Mouse (Mus musculus): ENCODE results near the gene 1110051M20Rik. TPM values are rescaled to one million over a fixed set of nuclear protein-coding genes. Genes with fewer than 3 reads are reported as not detected.

Gene 1110051M20Rik
- polyA plus RNA-seq, 1 experiment = 45.5 TPM

DNA sequence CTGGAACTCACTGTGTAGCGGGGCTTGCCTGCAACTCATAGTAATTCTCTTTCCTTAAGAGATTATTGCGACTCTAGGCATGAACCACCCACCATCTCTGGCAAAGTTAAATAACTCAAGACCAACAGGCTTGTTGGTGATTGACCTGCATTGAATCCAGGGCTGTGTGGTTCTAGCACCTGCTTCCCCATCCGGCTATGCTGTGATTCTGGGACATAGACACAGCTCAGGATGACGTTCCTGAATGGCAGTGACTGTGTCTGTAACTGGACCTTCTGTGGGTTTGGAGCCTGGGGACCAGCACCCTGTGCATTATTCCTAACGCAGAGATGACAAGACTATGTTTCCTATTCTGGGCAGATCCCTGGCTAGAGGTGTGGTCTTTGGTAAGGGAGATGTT is 148.6 kb downstream of the 1110051M20Rik start:
- Histone ChIP-seq H3K36me3 (ENCODE audit: control insufficient read depth, insufficient read depth) (no peaks in the 10 kb centered on the region), H3K79me2 (ENCODE audit: control insufficient read depth, insufficient read depth) (no peaks in the 10 kb centered on the region), H3K27me3 (ENCODE audit: control insufficient read depth, insufficient read depth, insufficient read length) (no peaks in the 10 kb centered on the region), H3ac (ENCODE audit: control insufficient read depth, insufficient read length) (no peak overlapping the region), H3K4me2 (ENCODE audit: low read depth) (no peak overlapping the region), H3K4me3 (no peak overlapping the region)
- peak; percentile 61 for TF ChIP-seq SRF (IDR thresholded peaks at IDR 0.05; ENCODE audit: control insufficient read depth, insufficient read length, low read depth)
- TF ChIP-seq MYOG (IDR thresholded peaks at IDR 0.05; ENCODE audit: control insufficient read depth in 1 of 3, insufficient read depth in 1 of 3, insufficient read length in 2 of 3, low read depth in 2 of 3) = peak in 1 of 3 experiments; percentile 80
- peak in 2 of 3 experiments; percentile 64 to 82 for TF ChIP-seq MYOD1 (IDR thresholded peaks at IDR 0.05; ENCODE audit: control insufficient read depth in 1 of 3, insufficient read length in 2 of 3, low read depth in 2 of 3)
- no peak for TF ChIP-seq TCF12 (IDR thresholded peaks at IDR 0.05; ENCODE audit: insufficient read depth, poor library complexity, severe bottlenecking)
- TF ChIP-seq REST (IDR thresholded peaks at IDR 0.05; ENCODE audit: insufficient read depth, insufficient read length) = no peak
- TF ChIP-seq USF1 (IDR thresholded peaks at IDR 0.05; ENCODE audit: low read depth) = no peak
- TF ChIP-seq POLR2AphosphoS2 (IDR thresholded peaks at IDR 0.05; ENCODE audit: insufficient read length, low read depth) = no peak
- TF ChIP-seq CEBPB (IDR thresholded peaks at IDR 0.05; ENCODE audit: insufficient read depth, poor library complexity, severe bottlenecking) = no peak

DNA sequence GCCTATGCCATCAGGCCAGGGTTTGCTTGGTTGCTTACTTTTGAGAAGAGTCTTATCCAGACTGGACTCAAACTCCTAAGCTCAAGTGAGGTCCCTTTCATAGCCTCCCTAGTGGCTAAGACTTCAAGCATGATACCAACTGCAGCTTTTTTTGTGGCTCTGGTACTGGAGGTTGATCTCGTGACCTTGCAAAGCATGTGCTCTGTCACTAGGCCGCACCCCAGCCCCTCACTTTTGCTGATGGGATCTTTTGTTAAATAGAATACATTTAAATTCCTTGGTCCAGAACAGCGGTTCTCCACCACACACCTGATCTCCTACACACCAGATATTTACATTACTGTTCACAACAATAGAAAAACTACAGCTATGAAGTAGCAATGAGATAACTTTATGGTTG is 150.3 kb downstream of the 1110051M20Rik start:
- H3K27me3 ChIP-seq (ENCODE audit: control insufficient read depth, insufficient read depth, insufficient read length) = no peaks in the 10 kb centered on the region

DNA sequence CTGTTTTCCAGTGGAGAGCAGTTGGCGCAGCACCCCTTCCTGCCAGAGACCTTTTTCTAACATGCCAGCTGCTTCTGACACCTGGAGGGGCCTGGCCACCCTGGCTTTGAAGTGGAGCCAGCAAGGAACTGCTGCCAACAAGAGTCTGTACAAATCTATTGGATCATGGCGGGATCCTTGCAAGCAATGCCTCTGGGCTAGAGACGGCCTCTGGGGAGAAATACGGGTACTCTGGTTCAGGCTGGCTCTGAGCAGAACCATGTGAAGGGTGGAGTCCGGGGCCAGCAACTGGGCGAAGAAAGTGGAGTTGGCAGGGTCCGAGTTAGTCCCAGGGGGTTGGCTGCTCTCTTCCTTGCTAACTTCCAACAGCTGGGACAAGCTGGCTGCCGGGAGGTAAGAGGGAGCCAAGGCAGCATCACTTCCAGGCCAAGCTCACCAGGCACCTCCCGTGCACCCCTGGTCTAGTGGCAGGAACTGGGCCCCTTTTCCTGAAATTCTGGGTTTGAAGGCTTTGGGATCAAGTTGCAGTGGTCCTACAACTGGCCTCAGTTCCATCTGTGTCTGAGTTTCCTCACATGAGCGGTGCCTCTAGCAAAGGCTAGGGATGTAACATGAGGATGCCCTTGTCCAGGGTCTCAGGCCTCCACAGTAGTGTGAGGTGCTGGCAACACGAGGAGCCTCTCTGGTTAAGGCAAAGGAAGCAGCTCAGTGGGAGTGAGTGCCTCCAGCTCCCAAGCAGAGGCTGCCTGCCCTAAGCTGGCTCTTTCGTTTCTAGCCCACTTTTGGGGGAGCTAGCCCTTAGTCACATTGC is 153.1 kb downstream of the 1110051M20Rik start:
- no peak for TF ChIP-seq REST (IDR thresholded peaks at IDR 0.05; ENCODE audit: insufficient read depth, insufficient read length)
- TF ChIP-seq MYOG (IDR thresholded peaks at IDR 0.05; ENCODE audit: control insufficient read depth in 1 of 3, insufficient read depth in 1 of 3, insufficient read length in 2 of 3, low read depth in 2 of 3) = peak in 1 of 3 experiments; percentile 49
- no peak for TF ChIP-seq MAX (IDR thresholded peaks at IDR 0.05; ENCODE audit: low read depth)
- peak in 2 of 3 experiments; percentile 33 to 56 for TF ChIP-seq MYOD1 (IDR thresholded peaks at IDR 0.05; ENCODE audit: control insufficient read depth in 1 of 3, insufficient read length in 2 of 3, low read depth in 2 of 3)
- no peaks in the 10 kb centered on the region for H3K79me2 ChIP-seq (ENCODE audit: control insufficient read depth, insufficient read depth)
- no peak overlapping the region for H3K4me2 ChIP-seq (ENCODE audit: low read depth)
- no peak overlapping the region for H3ac ChIP-seq (ENCODE audit: control insufficient read depth, insufficient read length)
- no peaks in the 10 kb centered on the region for H3K27me3 ChIP-seq (ENCODE audit: control insufficient read depth, insufficient read depth, insufficient read length)
- H3K4me3 ChIP-seq = no peak overlapping the region
- no peaks in the 10 kb centered on the region for H3K36me3 ChIP-seq (ENCODE audit: control insufficient read depth, insufficient read depth)

More for the DNA sequence above, 150.3 kb downstream of the 1110051M20Rik start:
- no peak overlapping the region for H3K4me3 ChIP-seq
- TF ChIP-seq POLR2A (IDR thresholded peaks at IDR 0.05; ENCODE audit: insufficient read length, low read depth) = no peak
- no peak for TF ChIP-seq REST (IDR thresholded peaks at IDR 0.05; ENCODE audit: insufficient read depth, insufficient read length)
- H3K4me2 ChIP-seq (ENCODE audit: low read depth) = no peak overlapping the region
- no peaks in the 10 kb centered on the region for H3K79me2 ChIP-seq (ENCODE audit: control insufficient read depth, insufficient read depth)
- H3K36me3 ChIP-seq (ENCODE audit: control insufficient read depth, insufficient read depth) = no peaks in the 10 kb centered on the region
- no peak overlapping the region for H3ac ChIP-seq (ENCODE audit: control insufficient read depth, insufficient read length)

DNA sequence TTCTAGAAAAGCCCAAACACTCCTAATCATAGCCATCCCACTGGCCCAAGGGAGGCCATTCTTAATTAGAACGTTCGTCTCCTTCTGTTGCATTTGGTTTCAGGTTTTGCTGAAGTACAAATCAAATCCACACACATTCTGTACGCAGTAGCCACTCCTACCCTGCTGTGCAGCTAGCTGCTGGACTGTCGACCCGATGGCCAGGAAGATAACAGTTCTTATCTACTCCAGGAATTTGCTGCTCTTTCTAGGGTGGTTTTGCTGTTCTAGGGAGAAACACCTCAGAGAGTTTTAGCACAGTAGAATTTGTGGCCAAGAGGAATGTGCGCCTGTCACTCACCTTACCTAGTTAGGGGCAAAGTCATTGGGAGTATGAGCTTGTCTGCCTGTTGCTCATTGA is 156.9 kb downstream of the 1110051M20Rik start:
- H3K36me3 ChIP-seq (ENCODE audit: control insufficient read depth, insufficient read depth) = no peaks in the 10 kb centered on the region
- no peak overlapping the region for H3ac ChIP-seq (ENCODE audit: control insufficient read depth, insufficient read length)
- no peaks in the 10 kb centered on the region for H3K27me3 ChIP-seq (ENCODE audit: control insufficient read depth, insufficient read depth, insufficient read length)
- H3K4me2 ChIP-seq (ENCODE audit: low read depth) = no peak overlapping the region
- no peaks in the 10 kb centered on the region for H3K79me2 ChIP-seq (ENCODE audit: control insufficient read depth, insufficient read depth)
- no peak overlapping the region for H3K4me3 ChIP-seq
- TF ChIP-seq MYOD1 (IDR thresholded peaks at IDR 0.05; ENCODE audit: control insufficient read depth in 1 of 3, insufficient read length in 2 of 3, low read depth in 2 of 3) = no peak
- no peak for TF ChIP-seq REST (IDR thresholded peaks at IDR 0.05; ENCODE audit: insufficient read depth, insufficient read length)
- no peak for TF ChIP-seq POLR2A (IDR thresholded peaks at IDR 0.05; ENCODE audit: insufficient read length, low read depth)
- TF ChIP-seq MYOG (IDR thresholded peaks at IDR 0.05; ENCODE audit: control insufficient read depth in 1 of 3, insufficient read depth in 1 of 3, insufficient read length in 2 of 3, low read depth in 2 of 3) = no peak
- no peak for TF ChIP-seq TCF3 (IDR thresholded peaks at IDR 0.05; ENCODE audit: insufficient read length, low read depth)
- TF ChIP-seq CEBPB (IDR thresholded peaks at IDR 0.05; ENCODE audit: insufficient read depth, poor library complexity, severe bottlenecking) = no peak
- TF ChIP-seq USF1 (IDR thresholded peaks at IDR 0.05; ENCODE audit: low read depth) = no peak
- no peak for TF ChIP-seq POLR2AphosphoS2 (IDR thresholded peaks at IDR 0.05; ENCODE audit: insufficient read length, low read depth)
- no peak for TF ChIP-seq E2F4 (IDR thresholded peaks at IDR 0.05; ENCODE audit: insufficient read depth)
- no peak for TF ChIP-seq TCF12 (IDR thresholded peaks at IDR 0.05; ENCODE audit: insufficient read depth, poor library complexity, severe bottlenecking)
- TF ChIP-seq MAX (IDR thresholded peaks at IDR 0.05; ENCODE audit: low read depth) = no peak
- no peak for TF ChIP-seq SRF (IDR thresholded peaks at IDR 0.05; ENCODE audit: control insufficient read depth, insufficient read length, low read depth)

DNA sequence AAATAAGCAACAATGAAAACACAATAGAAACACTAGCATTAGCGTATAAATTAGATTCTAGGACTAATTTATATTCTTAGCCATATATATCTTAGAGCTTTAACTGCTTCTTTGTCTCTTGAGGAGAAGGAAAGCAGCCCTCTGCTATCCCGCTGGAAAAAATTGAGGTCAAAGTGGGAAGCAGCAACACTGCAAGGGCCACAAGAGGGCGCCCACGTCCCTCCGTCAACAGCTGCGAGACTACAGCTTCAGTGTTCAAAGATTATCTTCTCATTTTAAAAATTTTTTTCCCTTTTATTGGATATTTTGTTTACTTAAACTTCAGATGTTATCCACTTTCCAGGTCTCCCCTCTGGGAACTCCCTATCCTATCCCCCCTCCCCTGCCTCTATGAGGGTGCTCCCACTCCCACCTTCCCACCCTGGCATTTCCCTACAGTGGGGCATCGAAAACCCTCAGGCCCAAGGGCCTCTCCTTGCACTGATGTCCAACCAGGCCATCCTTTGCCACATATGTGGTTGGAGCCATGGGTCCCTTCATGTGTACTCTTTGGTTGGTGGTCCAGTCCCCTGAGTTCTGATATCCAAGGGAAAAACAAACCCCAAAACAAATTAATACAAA is 158.5 kb downstream of the 1110051M20Rik start:
- no peak overlapping the region for H3K4me3 ChIP-seq
- H3ac ChIP-seq (ENCODE audit: control insufficient read depth, insufficient read length) = no peak overlapping the region
- no peak overlapping the region for H3K4me2 ChIP-seq (ENCODE audit: low read depth)
- H3K36me3 ChIP-seq (ENCODE audit: control insufficient read depth, insufficient read depth) = no peaks in the 10 kb centered on the region
- no peaks in the 10 kb centered on the region for H3K27me3 ChIP-seq (ENCODE audit: control insufficient read depth, insufficient read depth, insufficient read length)
- no peaks in the 10 kb centered on the region for H3K79me2 ChIP-seq (ENCODE audit: control insufficient read depth, insufficient read depth)
- no peak for TF ChIP-seq POLR2A (IDR thresholded peaks at IDR 0.05; ENCODE audit: insufficient read length, low read depth)
- no peak for TF ChIP-seq MAX (IDR thresholded peaks at IDR 0.05; ENCODE audit: low read depth)
- no peak for TF ChIP-seq TCF12 (IDR thresholded peaks at IDR 0.05; ENCODE audit: insufficient read depth, poor library complexity, severe bottlenecking)
- TF ChIP-seq CEBPB (IDR thresholded peaks at IDR 0.05; ENCODE audit: insufficient read depth, poor library complexity, severe bottlenecking) = no peak
- no peak for TF ChIP-seq E2F4 (IDR thresholded peaks at IDR 0.05; ENCODE audit: insufficient read depth)
- TF ChIP-seq SRF (IDR thresholded peaks at IDR 0.05; ENCODE audit: control insufficient read depth, insufficient read length, low read depth) = no peak
- TF ChIP-seq MYOG (IDR thresholded peaks at IDR 0.05; ENCODE audit: control insufficient read depth in 1 of 3, insufficient read depth in 1 of 3, insufficient read length in 2 of 3, low read depth in 2 of 3) = no peak
- peak in 2 of 3 experiments; percentile 12 to 31 for TF ChIP-seq MYOD1 (IDR thresholded peaks at IDR 0.05; ENCODE audit: control insufficient read depth in 1 of 3, insufficient read length in 2 of 3, low read depth in 2 of 3)
